Mouse (Mus musculus) heart, adult 2 months (tissue): ENCODE data around the gene Ccm2.

Experiments
- CTCF ChIP-seq: fragments of 200-600 bp; IDR thresholded peaks from 2 replicates; pipeline ENCODE4 v1.8.1; 2022; ENCODE audit warnings: antibody characterized with exemption, mild to moderate bottlenecking, moderate library complexity
- POLR2A ChIP-seq: fragments of 200-500 bp; IDR thresholded peaks from 2 replicates; pipeline ENCODE4 v1.6.1; 2011; ENCODE audit warnings: mild to moderate bottlenecking, low read depth, low read length, control low read depth; ENCODE audit not compliant: insufficient read depth

- TF ChIP-seq CTCF: peak; percentile 38
- TF ChIP-seq POLR2A: no peak
Measured at GRCm38 (mm10) chr11:6605021-6605481, 58.4 kb downstream of the Ccm2 start.
